Mouse (Mus musculus): ENCODE measurements at regions not wholly inside any gene's neighbourhood (a gene's known extent, or its start where the extent isn't known, plus 50 kb on each side); places are given as distances from the start of the nearest gene placed in this dataset.

GRCm38 (mm10) chr19:45288722-45289121 lies 53.1 kb upstream of the Lbx1 start:
- TF ChIP-seq POLR2A (IDR thresholded peaks at IDR 0.05; ENCODE audit: insufficient read length, low read depth) (no peak), MAX (IDR thresholded peaks at IDR 0.05; ENCODE audit: low read depth) (no peak), USF1 (IDR thresholded peaks at IDR 0.05; ENCODE audit: low read depth) (no peak), MYOG (IDR thresholded peaks at IDR 0.05; ENCODE audit: control insufficient read depth in 1 of 3, insufficient read depth in 1 of 3, insufficient read length in 2 of 3, low read depth in 2 of 3) (no peak), TCF12 (IDR thresholded peaks at IDR 0.05; ENCODE audit: insufficient read depth, poor library complexity, severe bottlenecking) (no peak), E2F4 (IDR thresholded peaks at IDR 0.05; ENCODE audit: insufficient read depth) (no peak), MYOD1 (IDR thresholded peaks at IDR 0.05; ENCODE audit: control insufficient read depth in 1 of 3, insufficient read length in 2 of 3, low read depth in 2 of 3) (no peak)
- Histone ChIP-seq H3K27me3 (ENCODE audit: control insufficient read depth, insufficient read depth, insufficient read length) (peaks cover 22% of the 10 kb centered on the region), H3ac (ENCODE audit: control insufficient read depth, insufficient read length) (no peak overlapping the region), H3K4me2 (ENCODE audit: low read depth) (no peak overlapping the region), H3K36me3 (ENCODE audit: control insufficient read depth, insufficient read depth) (no peaks in the 10 kb centered on the region), H3K4me3 (no peak overlapping the region), H3K79me2 (ENCODE audit: control insufficient read depth, insufficient read depth) (no peaks in the 10 kb centered on the region)

DNA sequence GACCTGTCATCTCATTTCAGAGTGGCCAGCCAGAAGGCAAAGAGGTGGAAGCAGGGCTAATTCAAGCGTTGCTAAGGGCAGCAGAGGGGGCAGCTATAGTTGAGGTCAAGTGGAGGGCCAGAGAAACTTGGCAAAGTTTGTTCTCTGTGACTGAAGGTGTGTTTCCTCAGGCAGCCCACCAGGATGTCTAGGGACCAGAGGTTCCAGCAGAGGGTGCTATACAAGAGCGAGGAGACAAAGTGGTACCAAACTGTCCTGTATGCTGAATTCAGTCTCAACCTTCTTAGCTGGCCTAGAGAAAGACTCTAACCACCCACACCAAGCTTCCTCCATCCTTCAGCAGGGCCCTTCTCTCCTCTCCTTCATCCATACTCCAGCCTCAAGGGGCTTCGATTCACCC lies 62.2 kb upstream of the Lbx1 start:
- H3K4me2 ChIP-seq (ENCODE audit: low read depth) = no peak overlapping the region
- no peak for TF ChIP-seq CEBPB (IDR thresholded peaks at IDR 0.05; ENCODE audit: insufficient read depth, poor library complexity, severe bottlenecking)
- H3K27me3 ChIP-seq (ENCODE audit: control insufficient read depth, insufficient read depth, insufficient read length) = peaks cover 92% of the 10 kb centered on the region
- H3K79me2 ChIP-seq (ENCODE audit: control insufficient read depth, insufficient read depth) = no peaks in the 10 kb centered on the region
- no peaks in the 10 kb centered on the region for H3K36me3 ChIP-seq (ENCODE audit: control insufficient read depth, insufficient read depth)
- H3ac ChIP-seq (ENCODE audit: control insufficient read depth, insufficient read length) = no peak overlapping the region
- H3K4me3 ChIP-seq = no peak overlapping the region

- peaks cover 83% of the 10 kb centered on the region for H3K27me3 ChIP-seq (ENCODE audit: control insufficient read depth, insufficient read depth, insufficient read length)
- no peak overlapping the region for H3ac ChIP-seq (ENCODE audit: control insufficient read depth, insufficient read length)
- no peaks in the 10 kb centered on the region for H3K36me3 ChIP-seq (ENCODE audit: control insufficient read depth, insufficient read depth)
- no peak for TF ChIP-seq POLR2AphosphoS2 (IDR thresholded peaks at IDR 0.05; ENCODE audit: insufficient read length, low read depth)
- no peak for TF ChIP-seq POLR2A (IDR thresholded peaks at IDR 0.05; ENCODE audit: insufficient read length, low read depth)
- TF ChIP-seq REST (IDR thresholded peaks at IDR 0.05; ENCODE audit: insufficient read depth, insufficient read length) = no peak
- no peak for TF ChIP-seq MYOD1 (IDR thresholded peaks at IDR 0.05; ENCODE audit: control insufficient read depth in 1 of 3, insufficient read length in 2 of 3, low read depth in 2 of 3)
- no peak for TF ChIP-seq MYOG (IDR thresholded peaks at IDR 0.05; ENCODE audit: control insufficient read depth in 1 of 3, insufficient read depth in 1 of 3, insufficient read length in 2 of 3, low read depth in 2 of 3)
- no peak for TF ChIP-seq E2F4 (IDR thresholded peaks at IDR 0.05; ENCODE audit: insufficient read depth)
- TF ChIP-seq TCF3 (IDR thresholded peaks at IDR 0.05; ENCODE audit: insufficient read length, low read depth) = no peak
- TF ChIP-seq SRF (IDR thresholded peaks at IDR 0.05; ENCODE audit: control insufficient read depth, insufficient read length, low read depth) = no peak
- no peak for TF ChIP-seq TCF12 (IDR thresholded peaks at IDR 0.05; ENCODE audit: insufficient read depth, poor library complexity, severe bottlenecking)
- H3K4me2 ChIP-seq (ENCODE audit: low read depth) = no peak overlapping the region
- H3K4me3 ChIP-seq = no peak overlapping the region
- no peaks in the 10 kb centered on the region for H3K79me2 ChIP-seq (ENCODE audit: control insufficient read depth, insufficient read depth)
Observed at GRCm38 (mm10) chr19:45299341-45299740, 63.7 kb upstream of the Lbx1 start.

GRCm38 (mm10) chr19:45299768-45300167 lies 63.8 kb upstream of the Btrc start:
- no peaks in the 10 kb centered on the region for H3K36me3 ChIP-seq (ENCODE audit: control insufficient read depth, insufficient read depth)
- H3K27me3 ChIP-seq (ENCODE audit: control insufficient read depth, insufficient read depth, insufficient read length) = peaks cover 79% of the 10 kb centered on the region
- TF ChIP-seq USF1 (IDR thresholded peaks at IDR 0.05; ENCODE audit: low read depth) = no peak
- TF ChIP-seq REST (IDR thresholded peaks at IDR 0.05; ENCODE audit: insufficient read depth, insufficient read length) = no peak
- TF ChIP-seq POLR2A (IDR thresholded peaks at IDR 0.05; ENCODE audit: insufficient read length, low read depth) = no peak
- TF ChIP-seq E2F4 (IDR thresholded peaks at IDR 0.05; ENCODE audit: insufficient read depth) = no peak
- no peak for TF ChIP-seq MAX (IDR thresholded peaks at IDR 0.05; ENCODE audit: low read depth)
- TF ChIP-seq MYOD1 (IDR thresholded peaks at IDR 0.05; ENCODE audit: control insufficient read depth in 1 of 3, insufficient read length in 2 of 3, low read depth in 2 of 3) = no peak
- TF ChIP-seq POLR2AphosphoS2 (IDR thresholded peaks at IDR 0.05; ENCODE audit: insufficient read length, low read depth) = no peak
- TF ChIP-seq CEBPB (IDR thresholded peaks at IDR 0.05; ENCODE audit: insufficient read depth, poor library complexity, severe bottlenecking) = no peak
- TF ChIP-seq TCF3 (IDR thresholded peaks at IDR 0.05; ENCODE audit: insufficient read length, low read depth) = no peak
- TF ChIP-seq SRF (IDR thresholded peaks at IDR 0.05; ENCODE audit: control insufficient read depth, insufficient read length, low read depth) = no peak
- TF ChIP-seq MYOG (IDR thresholded peaks at IDR 0.05; ENCODE audit: control insufficient read depth in 1 of 3, insufficient read depth in 1 of 3, insufficient read length in 2 of 3, low read depth in 2 of 3) = no peak
- TF ChIP-seq TCF12 (IDR thresholded peaks at IDR 0.05; ENCODE audit: insufficient read depth, poor library complexity, severe bottlenecking) = no peak
- no peak overlapping the region for H3K4me2 ChIP-seq (ENCODE audit: low read depth)
- H3K79me2 ChIP-seq (ENCODE audit: control insufficient read depth, insufficient read depth) = no peaks in the 10 kb centered on the region
- H3ac ChIP-seq (ENCODE audit: control insufficient read depth, insufficient read length) = no peak overlapping the region
- H3K4me3 ChIP-seq = no peak overlapping the region

GRCm38 (mm10) chr19:45300691-45301431 lies 62.7 kb upstream of the Btrc start:
- H3K36me3 ChIP-seq (ENCODE audit: control insufficient read depth, insufficient read depth) = no peaks in the 10 kb centered on the region
- no peak overlapping the region for H3ac ChIP-seq (ENCODE audit: control insufficient read depth, insufficient read length)
- no peak overlapping the region for H3K4me3 ChIP-seq
- H3K79me2 ChIP-seq (ENCODE audit: control insufficient read depth, insufficient read depth) = no peaks in the 10 kb centered on the region
- H3K27me3 ChIP-seq (ENCODE audit: control insufficient read depth, insufficient read depth, insufficient read length) = peaks cover 68% of the 10 kb centered on the region
- TF ChIP-seq TCF3 (IDR thresholded peaks at IDR 0.05; ENCODE audit: insufficient read length, low read depth) = no peak
- TF ChIP-seq MYOD1 (IDR thresholded peaks at IDR 0.05; ENCODE audit: control insufficient read depth in 1 of 3, insufficient read length in 2 of 3, low read depth in 2 of 3) = no peak
- no peak for TF ChIP-seq POLR2A (IDR thresholded peaks at IDR 0.05; ENCODE audit: insufficient read length, low read depth)
- no peak for TF ChIP-seq TCF12 (IDR thresholded peaks at IDR 0.05; ENCODE audit: insufficient read depth, poor library complexity, severe bottlenecking)
- TF ChIP-seq MAX (IDR thresholded peaks at IDR 0.05; ENCODE audit: low read depth) = no peak
- no peak for TF ChIP-seq USF1 (IDR thresholded peaks at IDR 0.05; ENCODE audit: low read depth)
- no peak for TF ChIP-seq MYOG (IDR thresholded peaks at IDR 0.05; ENCODE audit: control insufficient read depth in 1 of 3, insufficient read depth in 1 of 3, insufficient read length in 2 of 3, low read depth in 2 of 3)
- no peak for TF ChIP-seq SRF (IDR thresholded peaks at IDR 0.05; ENCODE audit: control insufficient read depth, insufficient read length, low read depth)
- no peak for TF ChIP-seq CEBPB (IDR thresholded peaks at IDR 0.05; ENCODE audit: insufficient read depth, poor library complexity, severe bottlenecking)
- H3K4me2 ChIP-seq (ENCODE audit: low read depth) = peak overlapping the region; percentile 62
